Mouse (Mus musculus): ENCODE data around the gene Trim50. TPM values are rescaled to one million over a fixed set of nuclear protein-coding genes. Genes with fewer than 3 reads are reported as not detected.
A peak's percentile ranks its signal among the peaks of the same experiment; 100 is the strongest.

Trim50 gene
- not detected for total RNA-seq (2021)

GRCm38 (mm10) chr5:135352995-135353394 is at the start of gene Trim50:
TSS of gene Trim50 (plus strand) at chr5:135353295.
- intact Hi-C loops (cut with DNase I): no loop called here
- no peak for DNase-seq (ENCODE audit: low spot score)

GRCm38 (mm10) chr5:135306321-135306965 is 46.7 kb upstream of the Trim50 start:
- intact Hi-C loops (cut with DNase I): no loop called here
- DNase-seq (ENCODE audit: low spot score): no peak

DNA sequence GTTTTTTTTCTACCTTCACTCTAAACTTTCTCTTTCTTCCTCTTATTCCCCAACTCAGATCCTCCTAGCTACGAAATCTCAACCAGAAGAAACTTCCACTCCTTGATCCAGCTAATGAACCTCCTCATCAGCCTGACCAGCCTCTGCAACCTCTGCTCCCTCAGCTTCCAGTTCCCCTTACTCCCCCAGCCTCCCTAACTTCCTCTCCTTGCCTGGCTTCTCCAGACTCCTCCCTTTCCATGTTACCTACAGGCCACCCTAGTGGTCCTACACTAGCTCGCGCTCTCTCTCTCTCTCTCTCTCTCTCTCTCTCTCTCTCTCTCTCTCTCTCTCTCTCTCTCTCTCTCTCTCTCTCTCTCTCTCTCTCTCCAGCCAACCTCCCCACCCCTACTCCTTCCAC is 36.9 kb upstream of the Trim50 start:
- DNase-seq (ENCODE audit: low spot score): no peak
- intact Hi-C loops (cut with DNase I): no loop called here

DNA sequence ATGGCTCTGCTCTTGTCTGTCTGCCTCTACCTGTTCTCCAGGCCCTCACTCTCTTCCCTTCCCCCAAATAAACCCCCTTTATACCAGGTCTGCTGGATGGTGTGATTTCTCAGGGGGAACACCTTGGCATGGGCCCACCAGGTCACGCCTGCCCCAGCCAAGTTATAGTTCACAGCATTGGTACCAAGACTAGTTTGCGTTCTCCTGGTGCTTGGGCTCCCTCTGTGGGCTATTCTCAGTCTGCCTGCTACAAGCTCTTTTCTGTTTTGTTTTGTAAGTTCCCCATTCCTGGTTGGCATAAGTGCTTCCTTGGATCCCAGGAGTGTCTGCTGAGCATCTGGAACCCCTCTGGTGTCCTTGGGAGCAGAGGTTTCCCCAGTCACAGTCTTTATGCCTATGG is 33.2 kb upstream of the Trim50 start:
- intact Hi-C loops (cut with DNase I): no loop called here
- no peak for DNase-seq (ENCODE audit: low spot score)

GRCm38 (mm10) chr5:135322197-135322596 is 30.9 kb upstream of the Trim50 start:
- DNase-seq (ENCODE audit: low spot score): no peak
- intact Hi-C loops (cut with DNase I): no loop called here

DNA sequence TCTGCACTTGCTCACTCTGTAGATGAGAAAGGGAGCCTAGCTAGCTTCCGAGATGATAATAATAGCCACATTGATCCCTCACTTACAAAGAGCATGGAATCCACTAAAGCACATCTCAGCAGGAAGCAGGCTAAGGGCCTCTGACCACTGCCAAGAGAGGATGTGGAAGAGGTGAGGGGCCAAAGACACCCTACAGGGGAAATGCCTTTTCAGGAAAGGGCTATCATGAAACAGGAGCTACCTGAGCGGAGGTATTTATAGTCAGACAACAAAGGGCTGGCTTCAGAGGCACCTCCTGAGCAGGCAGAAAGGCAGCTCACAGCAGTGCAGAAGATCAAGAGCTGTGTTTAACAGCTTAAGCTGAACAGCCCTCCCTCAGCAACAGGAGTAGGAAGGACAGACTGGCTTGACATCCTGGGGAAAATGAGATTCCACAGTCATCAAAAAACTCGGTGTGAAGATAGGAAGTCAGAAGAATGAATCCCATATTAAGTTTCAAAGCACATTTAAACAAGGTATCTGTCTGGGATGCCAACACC is 26.9 kb upstream of the Trim50 start:
- intact Hi-C loops (cut with DNase I): no loop called here
- DNase-seq (ENCODE audit: low spot score): no peak

GRCm38 (mm10) chr5:135329471-135329870 is 23.6 kb upstream of the Trim50 start:
- intact Hi-C loops (cut with DNase I): no loop called here
- no peak for DNase-seq (ENCODE audit: low spot score)

- intact Hi-C loops (cut with DNase I): no loop called here
Measured at GRCm38 (mm10) chr5:135330201-135330600, 22.9 kb upstream of the Trim50 start.

GRCm38 (mm10) chr5:135331161-135331560 is 21.9 kb upstream of the Trim50 start:
- intact Hi-C loops (cut with DNase I): no loop called here
- DNase-seq (ENCODE audit: low spot score): no peak

More at GRCm38 (mm10) chr5:135330201-135330600, 22.9 kb upstream of the Trim50 start:
- no peak for DNase-seq (ENCODE audit: low spot score)

DNA sequence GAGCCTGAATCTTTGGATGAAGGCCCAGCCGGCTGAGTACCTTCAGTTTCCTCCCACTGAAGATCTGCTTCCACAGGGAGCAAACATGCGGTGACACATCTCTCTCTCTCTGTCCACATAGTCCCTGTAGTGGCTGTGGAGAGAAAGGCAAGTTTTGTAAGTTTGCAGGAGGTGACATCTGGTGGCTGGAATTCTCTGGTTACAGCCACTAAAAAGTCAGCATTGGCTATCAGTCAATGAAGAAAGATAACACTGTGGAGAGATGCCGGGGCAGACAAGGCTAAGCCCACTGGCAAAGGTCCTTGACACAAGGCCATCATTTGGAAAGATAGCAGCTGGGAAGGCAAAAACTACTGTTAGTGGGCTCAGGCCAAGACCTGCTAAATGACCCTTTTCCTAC is 15.5 kb upstream of the Trim50 start:
- no peak for DNase-seq (ENCODE audit: low spot score)
- intact Hi-C loops (cut with DNase I): no loop called here

- intact Hi-C loops (cut with DNase I): no loop called here
- DNase-seq (ENCODE audit: low spot score): no peak
Measured at GRCm38 (mm10) chr5:135345989-135346388, 7.1 kb upstream of the Trim50 start.

DNA sequence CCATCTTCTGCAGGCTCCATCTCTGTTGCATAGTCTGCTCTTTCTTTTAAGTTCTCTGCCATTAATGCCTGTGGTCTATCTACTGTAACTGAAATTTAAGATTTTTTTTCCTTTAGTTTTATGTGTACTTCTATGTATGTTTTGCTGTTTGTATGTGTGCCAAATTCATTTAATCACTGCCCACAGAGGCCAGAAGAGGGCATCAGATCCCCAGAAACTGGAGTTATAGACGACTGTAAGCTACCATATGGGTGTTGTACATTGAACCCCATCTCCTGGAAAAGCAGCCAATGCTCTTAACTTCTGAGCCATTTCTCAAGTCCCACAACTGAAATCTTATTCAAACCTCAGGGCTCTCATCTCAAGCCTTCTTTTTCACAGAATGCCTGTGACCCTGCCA is 6.7 kb upstream of the Trim50 start:
- intact Hi-C loops (cut with DNase I): no loop called here
- DNase-seq (ENCODE audit: low spot score): no peak

DNA sequence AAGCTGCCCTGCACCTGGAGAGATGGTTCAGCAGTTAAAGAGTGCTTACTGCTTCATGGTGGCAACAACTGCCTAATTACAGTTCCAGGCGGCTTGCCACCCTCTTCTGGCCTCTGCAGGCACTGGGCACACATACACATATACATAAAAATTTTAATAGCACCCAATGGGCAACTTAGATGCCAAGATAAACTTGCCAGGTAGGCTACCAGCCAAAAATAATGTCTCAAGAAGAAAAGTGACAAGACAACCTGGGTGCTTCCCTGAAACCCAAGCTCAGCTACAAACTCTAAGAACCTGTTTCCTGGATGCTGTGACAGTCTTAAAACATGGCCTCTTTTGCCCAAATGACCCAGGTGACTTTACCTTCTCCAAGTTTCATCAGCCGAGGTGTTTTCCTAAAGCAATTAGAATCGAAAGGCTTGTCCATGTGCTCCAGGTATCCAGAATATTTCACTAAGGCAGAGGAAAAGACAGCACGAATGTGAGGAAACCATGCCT is 5.5 kb upstream of the Trim50 start:
- DNase-seq (ENCODE audit: low spot score): no peak
- intact Hi-C loops (cut with DNase I): no loop called here

DNA sequence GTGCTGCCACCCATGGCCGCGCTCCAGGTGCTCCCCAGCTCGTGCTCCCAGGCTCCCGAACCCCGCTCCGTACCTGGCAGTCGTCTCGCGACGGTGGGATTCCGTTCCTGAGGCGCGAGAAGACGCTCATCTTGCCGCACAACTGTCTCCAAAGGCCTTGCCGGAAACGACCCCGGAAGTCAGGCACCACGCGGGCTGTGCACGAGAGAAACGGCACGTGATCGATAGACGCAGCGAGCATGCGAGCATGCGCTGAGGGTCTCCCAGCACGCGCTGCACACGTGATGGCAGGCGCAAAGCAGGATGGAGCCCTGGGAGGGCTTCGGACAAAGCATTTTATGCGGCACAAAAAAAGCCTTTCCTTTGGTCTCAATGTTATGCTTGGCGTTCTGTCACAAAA is 3.2 kb upstream of the Trim50 start, which contains the start of gene Fkbp6:
TSS of gene Fkbp6 (minus strand) at position 183 of the 400 bp plus-strand sequence.
- no peak for DNase-seq (ENCODE audit: low spot score)
- intact Hi-C loops (cut with DNase I): no loop called here

- intact Hi-C loops (cut with DNase I): no loop called here
- no peak for DNase-seq (ENCODE audit: low spot score)
Measured at GRCm38 (mm10) chr5:135351606-135352005, 1.5 kb upstream of the Trim50 start.

- intact Hi-C loops (cut with DNase I): no loop called here
- no peak for DNase-seq (ENCODE audit: low spot score)
Measured at GRCm38 (mm10) chr5:135353564-135353963, 469 bp downstream of the Trim50 start.

GRCm38 (mm10) chr5:135356090-135356489 is 3.0 kb downstream of the Trim50 start:
- intact Hi-C loops (cut with DNase I): no loop called here
- DNase-seq (ENCODE audit: low spot score): no peak

DNA sequence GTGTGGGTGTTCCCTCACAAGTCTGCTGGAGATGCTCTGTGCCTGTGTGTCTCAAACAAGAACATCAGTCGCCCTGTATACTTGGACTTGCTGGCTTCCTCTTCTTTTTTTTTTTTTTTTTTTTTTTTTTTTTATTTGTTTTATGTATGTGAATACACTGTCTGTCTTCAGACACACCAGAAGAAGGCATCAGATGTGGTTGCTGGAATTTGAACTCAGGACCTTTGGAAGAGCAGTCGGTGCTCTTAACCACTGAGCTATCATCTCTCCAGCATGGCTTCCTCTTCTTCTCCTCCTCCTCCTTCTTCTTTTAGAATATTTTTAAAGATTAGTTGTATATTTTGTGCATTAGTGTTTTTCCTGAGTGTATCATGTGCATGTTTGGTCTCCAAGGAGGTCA is 4.5 kb downstream of the Trim50 start:
- peak; percentile 33 for DNase-seq (ENCODE audit: low spot score)
- intact Hi-C loops (cut with DNase I): no loop called here

DNA sequence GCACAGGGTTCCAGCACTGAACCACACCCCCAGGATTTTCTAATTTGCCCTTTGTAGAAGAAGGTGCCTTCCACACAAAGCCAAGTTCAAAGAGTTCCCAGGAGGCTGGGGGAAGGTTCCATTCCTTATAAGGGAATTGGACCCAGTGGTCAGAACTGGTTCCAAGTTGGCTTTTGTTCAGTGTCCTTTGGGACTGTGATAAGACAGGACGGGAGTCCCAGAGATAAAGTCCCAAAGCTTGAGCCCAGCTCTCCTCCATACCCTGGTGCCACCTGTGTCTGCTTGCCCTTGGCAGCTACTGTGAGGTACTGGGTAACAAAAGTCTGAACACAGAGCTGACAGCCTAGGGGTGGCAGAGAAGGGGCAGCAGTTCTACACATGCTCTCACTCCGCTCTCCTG is 6.7 kb downstream of the Trim50 start:
- intact Hi-C loops (cut with DNase I): loop anchor here (10.0 kb wide), 1 partner anchor 245 kb away; no protein-coding TSS in a partner anchor
- DNase-seq (ENCODE audit: low spot score): peak; percentile 13

DNA sequence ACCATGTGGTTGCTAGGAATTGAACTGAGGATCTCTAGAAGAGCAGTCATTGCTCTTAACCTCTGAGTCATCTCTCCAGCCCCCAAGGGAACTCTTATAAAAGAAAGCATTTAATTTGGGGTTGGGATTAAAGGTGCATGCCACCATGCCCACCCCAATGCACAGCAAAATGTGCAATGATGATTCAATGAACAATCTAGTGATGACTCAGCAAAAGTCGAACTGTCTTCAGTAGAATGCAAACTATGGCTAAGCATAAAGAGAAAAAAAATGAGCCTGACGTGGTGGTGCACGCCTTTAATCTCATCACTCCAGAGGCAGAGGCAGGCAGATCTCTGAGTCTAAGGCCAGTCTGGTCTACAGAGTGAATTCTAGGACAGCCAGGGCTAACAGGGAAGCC is 9.5 kb downstream of the Trim50 start:
- no peak for DNase-seq (ENCODE audit: low spot score)
- intact Hi-C loops (cut with DNase I): loop anchor here (10.0 kb wide), 1 partner anchor 248 kb away; no protein-coding TSS in a partner anchor

- no peak for DNase-seq (ENCODE audit: low spot score)
- intact Hi-C loops (cut with DNase I): loop anchor here (10.0 kb wide), 1 partner anchor 249 kb away; no protein-coding TSS in a partner anchor
Measured at GRCm38 (mm10) chr5:135363540-135363939, 10.4 kb downstream of the Trim50 start.

Data from heart, postnatal 25 days (tissue).